Mouse (Mus musculus) midbrain, embryonic 16.5 days (tissue): ENCODE data around the gene Mtfp1. TPM values are rescaled to one million over a fixed set of nuclear protein-coding genes. Genes with fewer than 3 reads are reported as not detected.
A peak's percentile ranks its signal among the peaks of the same experiment; 100 is the strongest.

Source experiments
- ATAC-seq: fragments of 200-750 bp; cut with Nextera tagmentation; 2 replicates; pipeline ENCODE4 v1.8.0; 2017; ENCODE audit warnings: moderate TSS enrichment
- H3K27ac ChIP-seq: fragments of 300-500 bp; sonication (generic); 2 replicates; pipeline ENCODE4 v1.5.1; 2014; ENCODE audit warnings: mild to moderate bottlenecking, low read length, mixed read lengths
- H3K27me3 ChIP-seq: fragments of 300-500 bp; sonication (generic); 2 replicates; pipeline ENCODE4 v1.6.1; 2014; ENCODE audit warnings: low read depth, low read length, mixed read lengths; ENCODE audit not compliant: control insufficient read depth, insufficient read depth
- H3K36me3 ChIP-seq: fragments of 300-500 bp; sonication (generic); 2 replicates; pipeline ENCODE4 v1.6.1; 2014; ENCODE audit warnings: mild to moderate bottlenecking, low read length, moderate library complexity, mixed read lengths; ENCODE audit not compliant: control insufficient read depth, insufficient read depth
- H3K4me1 ChIP-seq: fragments of 300-500 bp; sonication (generic); 2 replicates; pipeline ENCODE4 v1.6.1; 2014; ENCODE audit warnings: mild to moderate bottlenecking, low read length, mixed read lengths; ENCODE audit not compliant: control insufficient read depth, insufficient read depth
- H3K4me2 ChIP-seq: fragments of 300-500 bp; sonication (generic); 2 replicates; pipeline ENCODE4 v1.6.1; 2014; ENCODE audit warnings: mild to moderate bottlenecking, low read length, mixed read lengths
- H3K4me3 ChIP-seq: fragments of 300-500 bp; sonication (generic); 2 replicates; pipeline ENCODE4 v1.5.1; 2014; ENCODE audit warnings: low read depth, mild to moderate bottlenecking, low read length, moderate library complexity, mixed read lengths
- H3K9ac ChIP-seq: fragments of 300-500 bp; sonication (generic); 2 replicates; pipeline ENCODE4 v1.6.1; 2014; ENCODE audit warnings: low read depth, low read length, mixed read lengths
- H3K9me3 ChIP-seq: fragments of 300-500 bp; sonication (generic); replicated peaks from 2 replicates; pipeline ENCODE4 v1.6.1; 2014; ENCODE audit warnings: mild to moderate bottlenecking, low read length, mixed read lengths; ENCODE audit not compliant: control insufficient read depth, poor library complexity, severe bottlenecking
- WGBS: fragments of 180-500 bp; shearing (Covaris S2); extraction: QIAGEN DNeasy Blood & Tissue Kit; methylation state at CpG from one replicate; pipeline ENCODE4 v1.1.7; 2014; 5-methylcytosine and 5-hydroxymethylcytosine counted together
- microRNA-seq: library from miRNA; unstranded; fragments of <30 nt; microRNA quantifications from one replicate; pipeline ENCODE4, GENCODE M21; 2017
- polyA plus RNA-seq: library from polyadenylated mRNA; unstranded; fragments of >200 nt; fragmentation: Nextera tagmentation; extraction: Ambion mirVana; gene quantifications from 2 replicates; pipeline ENCODE4 v1.2.1, GENCODE M21; 2015

Mtfp1 gene
- polyA plus RNA-seq, 1 experiment from 2014 or later, result 14.4 TPM

DNA sequence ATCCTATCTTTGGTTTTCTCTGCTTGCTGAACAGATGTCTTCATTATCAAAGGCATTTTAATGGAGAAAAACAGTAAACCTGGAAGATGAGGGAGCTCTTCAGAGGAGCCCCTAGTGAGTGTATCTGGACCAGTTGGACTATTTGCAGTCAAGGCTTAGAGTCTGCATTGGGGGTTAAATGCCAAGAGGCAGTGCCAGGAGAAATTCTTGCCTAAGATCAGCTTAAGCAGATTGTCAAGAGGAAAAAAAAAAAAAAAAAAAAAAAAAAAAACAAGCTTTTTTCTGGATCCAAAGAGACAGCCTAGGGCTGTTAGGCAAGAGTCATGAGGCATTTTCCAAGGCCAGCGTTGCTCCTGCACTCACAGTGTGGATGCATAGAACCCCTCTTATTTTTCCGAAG lies 47.5 kb downstream of the Mtfp1 start:
- Histone ChIP-seq H3K36me3 (no peaks in the 10 kb centered on the region), H3K4me1 (no peaks in the 10 kb centered on the region), H3K27me3 (no peaks in the 10 kb centered on the region), H3K9ac (no peak overlapping the region), H3K9me3 (no peaks in the 10 kb centered on the region), H3K27ac (no peak overlapping the region), H3K4me2 (no peak overlapping the region), H3K4me3 (no peak overlapping the region)
- 95% methylated on average over 2 of the region's 2 CpGs for WGBS
- no peak for ATAC-seq

DNA sequence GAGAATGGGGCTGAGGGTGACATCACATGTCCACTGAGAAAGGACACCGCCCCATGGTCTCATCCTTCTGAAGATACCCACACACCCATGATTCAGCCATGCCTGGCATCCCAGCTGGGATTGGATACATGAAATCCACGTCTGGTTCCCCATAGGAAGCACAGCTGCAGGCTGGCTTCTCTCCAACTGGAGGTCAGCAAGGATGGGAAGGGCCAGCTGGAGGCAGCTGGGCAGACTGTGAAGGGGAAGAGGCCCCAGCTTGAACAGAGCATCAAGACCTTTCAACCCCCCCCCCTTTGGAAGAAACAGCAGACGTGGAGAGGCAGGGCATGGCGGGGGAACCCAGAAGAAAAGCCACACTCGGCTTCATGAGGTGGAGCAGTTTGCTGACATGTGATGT lies 48.7 kb downstream of the Mtfp1 start:
- Histone ChIP-seq H3K9ac (no peak overlapping the region), H3K4me1 (no peaks in the 10 kb centered on the region), H3K4me2 (no peak overlapping the region), H3K27me3 (no peaks in the 10 kb centered on the region), H3K9me3 (no peaks in the 10 kb centered on the region), H3K36me3 (no peaks in the 10 kb centered on the region), H3K4me3 (no peak overlapping the region), H3K27ac (no peak overlapping the region)
- no peak for ATAC-seq
- 67% methylated on average over 5 of the region's 5 CpGs for WGBS

DNA sequence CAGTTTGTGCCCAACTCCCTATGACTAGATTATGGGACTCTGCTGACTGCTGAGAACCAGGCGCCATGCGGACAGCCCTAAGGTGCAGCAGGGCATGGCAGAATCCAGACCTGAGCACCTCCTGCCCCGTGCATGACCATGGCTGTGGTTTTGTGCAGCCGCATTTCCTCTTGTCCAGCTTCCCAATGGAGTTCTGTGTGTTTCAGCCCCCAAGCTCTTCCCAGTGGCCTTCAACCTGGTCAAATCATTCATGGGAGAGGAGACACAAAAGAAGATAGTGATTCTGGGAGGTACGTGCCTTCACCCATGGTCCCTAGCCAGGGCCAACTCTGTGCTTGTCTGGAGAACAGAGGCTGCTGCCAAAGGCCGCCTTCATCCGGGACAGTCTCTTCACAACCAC lies 52.2 kb downstream of the Mtfp1 start:
- 92% methylated on average over 7 of the region's 7 CpGs for WGBS
- Histone ChIP-seq H3K9me3 (no peaks in the 10 kb centered on the region), H3K27ac (no peak overlapping the region), H3K4me2 (no peak overlapping the region), H3K4me1 (no peaks in the 10 kb centered on the region), H3K4me3 (no peak overlapping the region), H3K36me3 (no peaks in the 10 kb centered on the region), H3K27me3 (no peaks in the 10 kb centered on the region), H3K9ac (no peak overlapping the region)
- no peak for ATAC-seq

Small RNAs within 50 kb of the gene (microRNA-seq; reads per million reads assigned to microRNA genes)
- gene Mir3060, result 6.4 reads per million, percentile 27 among the genes with 10 or more reads in this experiment

Other genes with a start within 250 kb of the Mtfp1 start
- 35.7 and 40.9 TPM in 2 replicates for gene Osbp2, start 231.5 kb downstream of the Mtfp1 start, polyA plus RNA-seq
- 0.80 and 0.87 TPM in 2 replicates for gene 4921536K21Rik, start 200.3 kb downstream of the Mtfp1 start, polyA plus RNA-seq
- 43.5 and 48.4 TPM in 2 replicates for gene Dusp18, start 200.2 kb downstream of the Mtfp1 start, polyA plus RNA-seq
- 17.4 and 20.7 TPM in 2 replicates for gene Slc35e4, start 180.8 kb downstream of the Mtfp1 start, polyA plus RNA-seq
- gene Tcn2, start 163.3 kb downstream of the Mtfp1 start, polyA plus RNA-seq, result 19.5 and 20.8 TPM in 2 replicates
- gene Pes1, start 131.5 kb downstream of the Mtfp1 start, polyA plus RNA-seq, result 59.1 and 61.5 TPM in 2 replicates
- 0.25 TPM in 1 of 2 replicates, not detected in the other for gene 4930556J24Rik, start 118.7 kb downstream of the Mtfp1 start, polyA plus RNA-seq
- gene Gal3st1, start 111.8 kb downstream of the Mtfp1 start, polyA plus RNA-seq, result 7.3 and 8.2 TPM in 2 replicates
- not detected in 2 replicates for gene Sec14l4, start 64.0 kb downstream of the Mtfp1 start, polyA plus RNA-seq
- 2.6 and 2.8 TPM in 2 replicates for gene Sec14l3, start 30.6 kb downstream of the Mtfp1 start, polyA plus RNA-seq
- gene Sec14l2, start 28.0 kb upstream of the Mtfp1 start, polyA plus RNA-seq, result 4.2 and 4.8 TPM in 2 replicates
- 52.0 and 53.6 TPM in 2 replicates for gene Rnf215, start 39.8 kb upstream of the Mtfp1 start, polyA plus RNA-seq
- gene Ccdc157, start 64.8 kb upstream of the Mtfp1 start, polyA plus RNA-seq, result 9.1 and 10.9 TPM in 2 replicates
- 53.8 and 54.0 TPM in 2 replicates for gene Sf3a1, start 64.9 kb upstream of the Mtfp1 start, polyA plus RNA-seq
- gene Tbc1d10a, start 91.3 kb upstream of the Mtfp1 start, polyA plus RNA-seq, result 33.6 and 34.8 TPM in 2 replicates
- gene Castor1, start 122.8 kb upstream of the Mtfp1 start, polyA plus RNA-seq, result 2.9 and 4.2 TPM in 2 replicates
- 0.08 and 0.19 TPM in 2 replicates for gene Osm, start 141.0 kb upstream of the Mtfp1 start, polyA plus RNA-seq
- 0.06 TPM in 1 of 2 replicates, not detected in the other for gene Lif, start 162.1 kb upstream of the Mtfp1 start, polyA plus RNA-seq